Mouse (Mus musculus): Measurements from ENCODE around the gene 9130230L23Rik.
"Not testable (repeated sequence)": the region's sequence is repeated elsewhere in the genome, so short reads cannot be mapped to it uniquely, and the experiment has no call there.

9130230L23Rik gene

GRCm38 (mm10) chr5:66005041-66005678, 1.1 kb upstream of the 9130230L23Rik start:
- no peak for DNase-seq

DNA sequence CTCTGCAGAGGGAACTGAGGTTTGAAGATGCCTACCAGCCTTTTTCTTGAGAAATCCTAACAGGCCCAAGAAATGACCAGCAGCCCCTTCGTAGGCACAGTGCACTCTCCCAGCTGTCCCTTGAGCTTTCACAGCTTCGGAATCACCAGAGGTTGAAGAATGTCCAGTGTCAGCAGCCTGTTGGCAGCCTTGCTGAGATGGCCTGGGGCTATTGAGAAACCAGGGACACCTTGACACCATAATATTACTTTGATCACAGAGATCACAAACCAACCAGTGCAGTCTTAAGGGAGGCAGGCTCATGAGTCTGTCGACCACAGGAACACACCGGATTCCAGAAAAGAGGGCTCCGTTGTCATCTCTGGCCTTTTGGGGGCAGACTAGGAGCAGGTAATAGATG, 2.9 kb downstream of the 9130230L23Rik start:
- DNase-seq: no peak

- DNase-seq: no peak
Observed at GRCm38 (mm10) chr5:66000567-66001125, 3.4 kb downstream of the 9130230L23Rik start.

DNA sequence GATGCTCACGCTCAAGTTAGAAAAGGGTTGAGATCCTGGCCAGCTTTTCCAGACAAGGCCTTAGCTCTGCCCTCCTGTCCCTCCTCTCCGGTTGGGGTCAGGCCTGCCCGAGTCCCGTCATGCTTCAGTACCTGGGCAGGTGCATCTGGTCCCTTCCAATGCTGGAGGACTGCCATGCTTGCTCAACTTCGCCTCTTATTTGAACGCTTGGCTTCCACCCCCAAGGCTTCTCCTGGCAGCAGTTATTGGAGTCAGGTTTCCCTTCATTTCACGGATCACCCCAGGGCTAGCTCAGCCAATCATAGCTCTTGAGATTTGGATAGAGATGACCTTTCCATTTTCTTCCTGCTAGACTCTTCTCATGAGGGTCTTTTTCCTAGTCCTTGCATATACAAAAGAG, 4.0 kb downstream of the 9130230L23Rik start:
- DNase-seq: no peak

- no peak for DNase-seq
Observed at GRCm38 (mm10) chr5:65999106-65999505, 5.0 kb downstream of the 9130230L23Rik start.

- no peak for DNase-seq
Observed at GRCm38 (mm10) chr5:65997813-65998212, 6.3 kb downstream of the 9130230L23Rik start.

DNA sequence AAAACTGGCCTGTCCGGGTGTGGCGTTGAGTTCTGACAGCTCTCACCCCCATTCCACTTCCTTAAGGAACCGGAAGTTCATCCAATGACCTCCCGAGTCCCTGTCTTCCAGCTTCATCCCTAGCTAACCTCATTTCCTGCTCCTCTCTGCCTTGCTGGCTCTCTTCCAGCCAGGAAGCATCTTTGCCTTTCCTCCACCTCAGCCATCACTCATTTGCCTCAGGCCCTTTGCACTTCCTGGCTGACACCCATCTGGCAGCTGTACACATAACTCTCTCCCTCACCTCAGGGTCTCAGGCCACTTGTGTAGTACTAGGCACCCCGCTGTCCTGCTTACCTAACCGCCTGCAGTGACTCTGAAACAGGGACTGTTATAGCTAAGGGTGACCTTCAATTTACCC, 9.4 kb downstream of the 9130230L23Rik start:
- no peak for DNase-seq

DNA sequence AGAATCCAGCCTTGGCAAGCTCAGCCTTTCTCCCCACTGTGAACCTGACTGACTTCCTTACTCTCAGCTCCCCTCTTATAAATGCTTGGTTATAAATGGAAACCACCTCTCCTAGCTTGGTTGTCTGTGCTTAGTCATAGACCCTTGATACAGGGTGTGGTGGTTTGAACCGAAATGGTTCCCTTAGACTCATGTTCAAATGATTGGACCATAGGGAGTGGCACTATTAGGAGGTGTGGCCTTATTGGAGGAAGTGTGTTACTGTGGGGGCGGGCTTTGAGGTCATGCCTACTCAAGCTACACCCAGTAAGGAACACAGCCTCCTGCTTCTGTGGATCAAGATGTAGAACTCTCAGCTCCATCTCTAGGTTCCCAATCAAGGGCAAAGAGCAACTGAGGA, 12.9 kb downstream of the 9130230L23Rik start:
- no peak for DNase-seq

- DNase-seq: not testable (repeated sequence)
Observed at GRCm38 (mm10) chr5:65987004-65987403, 17.1 kb downstream of the 9130230L23Rik start.

- DNase-seq: no peak
Observed at GRCm38 (mm10) chr5:65986426-65986825, 17.7 kb downstream of the 9130230L23Rik start.

- no peak for DNase-seq
Observed at GRCm38 (mm10) chr5:65975731-65976130, 28.4 kb downstream of the 9130230L23Rik start.

DNA sequence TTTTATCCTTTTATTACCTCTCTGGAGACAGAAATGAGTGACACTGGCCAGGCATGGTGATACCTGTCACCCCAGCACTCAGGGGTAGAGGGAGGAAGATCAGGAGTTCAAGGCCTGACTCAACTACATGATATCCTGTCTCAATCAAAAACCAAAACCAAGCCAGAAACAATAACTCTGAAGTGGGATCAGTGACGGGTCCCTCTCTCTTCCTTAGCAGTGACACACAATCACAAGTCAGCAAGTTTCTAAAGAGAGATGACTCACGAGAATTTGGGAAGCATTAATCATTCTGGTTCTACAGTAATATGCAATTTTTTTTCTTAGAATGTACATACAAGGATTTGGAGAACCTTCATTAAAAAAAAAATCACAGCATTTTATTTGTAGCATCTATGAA, 30.9 kb downstream of the 9130230L23Rik start:
- no peak for DNase-seq

DNA sequence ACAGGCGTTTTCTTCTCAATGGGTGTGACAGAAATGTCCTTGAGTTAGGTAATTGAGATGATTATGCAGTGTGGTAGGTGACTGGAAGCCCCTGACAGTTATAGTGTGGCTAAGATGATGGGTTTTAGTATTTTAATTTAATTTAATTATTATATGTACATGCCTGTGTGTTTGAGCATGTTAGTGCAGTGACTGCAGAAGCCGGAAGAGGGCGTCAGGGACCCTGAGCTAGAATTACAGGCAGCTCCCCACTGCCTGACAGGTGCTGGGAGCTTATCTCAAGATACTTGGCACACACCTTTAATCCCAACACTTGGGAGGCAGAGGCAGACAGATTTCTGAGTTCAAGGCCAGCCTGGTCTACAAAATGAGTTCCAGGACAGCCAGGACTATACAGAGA, 36.1 kb downstream of the 9130230L23Rik start:
- no peak for DNase-seq

- no peak for DNase-seq
Observed at GRCm38 (mm10) chr5:65967091-65967490, 37.0 kb downstream of the 9130230L23Rik start.

GRCm38 (mm10) chr5:65965771-65966279, 38.3 kb downstream of the 9130230L23Rik start:
- DNase-seq: no peak

GRCm38 (mm10) chr5:65963291-65963690, 40.8 kb downstream of the 9130230L23Rik start:
- no peak for DNase-seq

GRCm38 (mm10) chr5:65960597-65960950, 43.5 kb downstream of the 9130230L23Rik start:
- DNase-seq: no peak

DNA sequence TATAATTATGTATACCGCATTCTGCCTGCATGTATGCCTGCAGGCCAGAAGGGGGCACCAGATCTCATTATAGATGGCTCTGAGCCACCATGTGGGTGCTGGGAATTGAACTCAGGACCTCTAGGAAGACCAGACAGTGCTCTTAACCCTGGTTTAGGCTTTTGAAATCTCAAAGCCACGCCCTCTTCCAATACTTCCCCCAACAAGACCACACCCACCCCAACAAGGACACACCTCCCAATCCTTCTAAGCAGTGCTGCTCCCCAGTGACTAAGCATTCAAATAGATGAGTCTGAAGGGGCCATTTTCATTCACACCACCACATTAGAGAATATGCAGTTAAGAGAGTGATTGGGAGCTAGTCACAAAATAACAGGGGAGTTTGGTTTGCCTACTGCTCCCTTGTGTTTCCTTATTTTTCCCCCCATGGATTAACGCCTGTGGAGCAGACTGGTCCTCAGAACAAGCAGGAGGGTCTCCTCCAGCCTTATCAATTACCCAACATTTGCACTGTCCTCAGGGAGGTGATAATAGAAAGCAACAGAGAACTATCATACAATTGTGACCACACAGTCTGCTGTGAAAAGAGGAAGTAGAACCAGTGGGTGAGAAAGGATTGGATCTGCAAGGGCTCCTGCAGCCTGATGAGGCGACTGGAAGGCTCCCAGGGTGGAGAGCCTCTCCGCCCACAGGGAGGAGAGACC, 44.0 kb downstream of the 9130230L23Rik start:
- DNase-seq: peak; percentile 24

GRCm38 (mm10) chr5:65958597-65958996, 45.5 kb downstream of the 9130230L23Rik start:
- peak; percentile 48 for DNase-seq

DNA sequence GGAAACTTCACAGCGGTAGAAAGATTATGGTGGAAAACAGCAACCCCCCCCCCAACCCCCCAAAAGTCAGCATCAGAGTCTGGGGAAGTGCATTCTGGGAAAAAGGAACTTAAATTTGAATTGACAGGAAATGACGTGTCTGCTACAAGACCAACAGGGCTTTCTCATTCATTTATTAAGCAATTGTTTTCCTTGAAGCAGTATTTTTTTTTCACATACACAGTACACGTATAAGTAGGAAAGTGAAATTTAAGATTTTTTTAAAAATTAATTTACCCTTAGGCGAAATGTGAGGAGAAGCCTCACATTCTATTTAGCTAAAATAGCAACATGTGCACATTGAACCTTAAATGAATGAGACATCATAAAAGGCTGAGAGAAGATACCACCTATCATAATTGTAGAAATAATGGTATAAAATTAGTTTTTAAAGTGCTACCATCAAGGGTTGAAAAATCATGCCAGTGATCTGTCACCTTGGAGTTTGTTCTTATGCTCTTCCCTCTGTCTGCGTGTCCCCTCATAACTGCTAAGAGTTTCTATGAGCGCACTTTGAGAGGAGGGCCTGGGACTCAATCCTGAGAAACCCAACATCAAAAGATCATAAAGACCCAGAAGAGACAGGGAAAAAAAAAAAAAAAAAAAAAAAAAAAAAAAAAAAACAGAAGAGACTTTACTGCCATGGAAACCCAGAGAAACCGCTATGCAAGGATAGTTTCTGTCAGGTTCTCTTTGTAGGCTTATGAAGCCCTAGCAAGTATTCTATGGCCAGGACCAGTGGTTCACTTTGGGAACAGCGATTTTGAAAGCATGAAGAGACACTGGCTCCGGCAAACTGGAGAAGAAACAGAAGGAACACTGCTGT, 47.7 kb downstream of the 9130230L23Rik start:
- no peak for DNase-seq

- DNase-seq: peak; percentile 79
Observed at GRCm38 (mm10) chr5:65955343-65956143, 48.5 kb downstream of the 9130230L23Rik start.

Measured in liver (tissue).